Mouse (Mus musculus) adrenal gland, postnatal 36 days (tissue): Measurements from ENCODE around the gene Avl9. TPM values are rescaled to one million over a fixed set of nuclear protein-coding genes. Genes with fewer than 3 reads are reported as not detected.

ENCODE experiments used
- DNase-seq, 2 experiments: peaks; one replicate each; pipeline ENCODE4 v3.0.0; 2021; ENCODE audit warnings: mixed read lengths in 1 of 2
- long read RNA-seq, 2 experiments: library from polyadenylated mRNA; stranded (forward); transcript quantifications; one replicate each; pipeline ENCODE4 v2.0.0; 2021; ENCODE audit warnings: borderline sequencing depth in 2 of 2
- total RNA-seq, 2 experiments: library from RNA; stranded (reverse); gene quantifications; 2 replicates each; pipeline ENCODE4 v1.2.3; 2021

Gene Avl9
- 10 to 100 TPM; 25.2 to 28.5 TPM for total RNA-seq
- long read RNA-seq, experiment 1, full-length matches to known transcripts = 3 of 6 reads
- long read RNA-seq, experiment 1, partial matches to known transcripts = 1 of 6 reads
- long read RNA-seq, experiment 1, other reads (novel, unspliced or antisense) = 2 of 6 reads
- long read RNA-seq, experiment 2, full-length matches to known transcripts = 1 of 3 reads
- long read RNA-seq, experiment 2, partial matches to known transcripts = 0 of 3 reads
- long read RNA-seq, experiment 2, other reads (novel, unspliced or antisense) = 2 of 3 reads

DNA sequence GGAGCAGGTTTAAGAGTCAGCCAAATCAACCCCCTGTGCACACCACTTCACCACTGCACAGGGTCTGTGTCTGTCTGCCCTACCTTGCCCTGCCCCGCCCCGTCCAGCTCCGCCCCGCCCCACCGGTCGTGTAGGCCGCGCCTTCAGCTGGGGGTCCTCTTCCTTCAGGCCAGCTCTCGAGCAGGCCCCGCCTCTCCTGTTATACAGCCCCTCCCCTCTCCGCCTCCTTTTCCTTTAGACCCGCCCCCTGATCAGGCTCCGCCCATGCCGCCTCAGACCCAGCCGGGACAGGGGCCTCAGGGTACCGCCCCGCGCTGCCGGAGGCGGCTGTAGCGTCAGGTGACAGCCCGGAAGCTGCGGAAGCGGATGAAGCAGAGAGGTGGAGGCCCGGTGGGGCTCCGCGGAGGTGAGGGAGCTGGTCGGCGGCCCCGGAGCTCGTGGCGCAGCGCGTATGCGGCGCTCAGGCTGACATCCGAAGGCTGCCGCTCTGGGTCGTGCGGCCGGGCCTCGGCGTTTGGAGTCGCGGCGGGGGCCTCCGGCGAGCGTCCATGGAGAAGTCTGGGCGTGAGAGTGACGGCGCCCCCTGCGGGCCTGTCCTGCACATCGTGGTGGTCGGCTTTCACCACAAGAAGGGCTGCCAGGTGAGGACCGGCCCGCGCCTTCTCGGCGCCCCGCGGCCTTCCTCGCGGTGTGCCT lies at the start of gene Avl9:
Avl9 (plus strand) TSS at position 326 of the 696 bp plus-strand sequence.
- DNase-seq = peak; percentile 99

DNA sequence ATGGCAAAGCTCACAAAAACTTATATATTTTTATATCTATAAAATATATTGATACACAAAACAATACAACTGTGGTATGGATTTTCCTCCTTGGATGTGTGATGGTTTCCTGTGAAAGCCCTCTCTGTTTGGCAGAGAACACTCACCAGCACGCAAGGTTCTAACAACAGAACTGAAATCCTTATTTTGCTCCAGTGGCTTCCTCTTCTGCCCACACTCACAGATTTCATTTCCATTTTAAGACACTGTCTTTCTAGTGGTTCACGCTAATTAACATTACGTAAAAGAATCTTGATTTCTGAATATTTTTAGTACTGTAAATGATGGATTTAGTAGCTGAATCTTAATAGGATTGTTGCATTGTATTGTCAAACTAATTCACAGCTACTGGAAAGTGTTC lies 26.5 kb upstream of the Avl9 start:
- no peak for DNase-seq

DNA sequence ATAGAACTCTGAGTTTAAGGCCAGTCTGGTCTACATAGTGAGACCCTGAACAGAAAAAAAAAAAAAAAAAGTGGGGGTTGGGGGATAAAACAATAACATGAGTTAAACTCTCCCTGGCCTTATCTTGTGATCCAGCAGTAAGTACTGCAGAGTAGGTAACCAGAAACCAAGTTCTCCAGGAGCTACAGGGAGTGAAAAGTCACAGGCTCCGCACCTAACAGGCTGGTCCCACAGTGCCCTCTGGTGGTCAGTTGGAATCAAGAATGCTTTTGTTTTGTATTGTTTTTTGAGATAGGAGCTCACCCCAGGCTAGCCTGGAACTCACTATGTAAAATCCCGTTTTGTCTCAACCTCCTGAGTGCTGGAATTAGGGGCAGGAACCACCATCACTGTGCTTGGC lies 23.5 kb upstream of the Avl9 start:
- peak; percentile 57 to 70 for DNase-seq

DNA sequence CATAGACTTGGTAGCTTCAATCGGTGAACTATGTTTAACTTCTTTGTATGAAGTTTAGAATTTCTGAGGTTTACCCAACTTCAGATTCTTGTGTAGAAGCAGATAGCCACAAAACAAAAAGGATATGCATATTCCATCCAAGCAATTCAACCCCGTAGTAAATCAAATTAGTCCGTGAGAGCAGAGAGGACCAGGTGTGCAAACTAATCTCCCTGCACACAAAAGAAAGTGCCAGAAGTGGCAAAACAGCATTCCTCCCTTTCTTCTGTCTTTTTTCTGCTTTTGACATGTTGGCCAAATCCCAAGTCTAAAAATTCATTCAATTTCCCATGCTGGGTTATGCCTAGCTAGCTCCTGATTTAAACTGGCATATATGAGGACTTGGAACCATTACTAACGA lies 22.3 kb upstream of the Avl9 start:
- DNase-seq = no peak

DNA sequence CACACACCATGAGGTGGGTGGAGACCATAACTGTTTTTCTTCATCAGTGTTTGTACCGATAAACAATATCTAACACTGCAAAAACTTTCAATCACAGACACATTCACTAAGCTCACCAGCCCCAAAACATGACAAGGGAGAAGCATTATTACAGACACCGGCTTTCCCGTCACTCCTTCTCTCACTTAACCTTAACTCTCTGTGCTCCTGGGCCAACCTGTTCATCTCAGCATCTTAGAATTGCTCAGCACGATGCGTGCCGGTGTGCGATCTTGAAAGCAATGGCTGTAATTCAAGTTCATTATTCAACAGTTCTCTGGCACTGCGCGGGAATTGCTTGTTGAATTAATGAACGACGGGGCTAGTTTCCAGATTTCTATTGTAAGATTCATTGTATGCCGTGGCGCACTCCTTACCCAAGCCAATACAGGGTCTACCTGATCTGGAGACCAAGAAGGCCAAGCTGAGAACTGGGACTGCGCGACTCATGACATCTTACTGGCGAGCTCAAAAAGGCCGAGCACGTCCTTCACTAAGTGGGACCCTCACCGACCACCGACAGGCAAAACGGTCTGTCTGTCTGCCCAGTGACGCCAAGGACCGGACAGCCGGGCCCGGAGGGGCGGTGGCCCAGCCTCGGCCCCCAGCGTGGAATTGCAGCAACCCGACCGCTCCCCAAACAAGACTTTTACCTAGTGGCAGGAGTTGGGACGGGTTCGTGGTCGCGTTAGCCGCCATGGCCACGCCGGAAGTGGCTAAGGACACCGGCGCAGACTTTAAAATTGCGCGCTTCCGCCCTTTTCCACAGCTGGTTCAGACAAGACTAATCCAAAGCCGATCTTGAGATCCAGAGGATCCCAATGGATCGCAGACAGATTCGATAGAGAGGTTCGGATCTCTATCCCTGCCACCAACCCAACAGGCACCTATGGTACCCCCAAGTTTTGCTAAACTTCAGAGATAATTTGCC lies 10.5 kb upstream of the Avl9 start, which contains the start of gene Lsm5:
Lsm5 (minus strand) TSS at position 780 of the 970 bp plus-strand sequence.
- DNase-seq = peak; percentile 87 to 88

DNA sequence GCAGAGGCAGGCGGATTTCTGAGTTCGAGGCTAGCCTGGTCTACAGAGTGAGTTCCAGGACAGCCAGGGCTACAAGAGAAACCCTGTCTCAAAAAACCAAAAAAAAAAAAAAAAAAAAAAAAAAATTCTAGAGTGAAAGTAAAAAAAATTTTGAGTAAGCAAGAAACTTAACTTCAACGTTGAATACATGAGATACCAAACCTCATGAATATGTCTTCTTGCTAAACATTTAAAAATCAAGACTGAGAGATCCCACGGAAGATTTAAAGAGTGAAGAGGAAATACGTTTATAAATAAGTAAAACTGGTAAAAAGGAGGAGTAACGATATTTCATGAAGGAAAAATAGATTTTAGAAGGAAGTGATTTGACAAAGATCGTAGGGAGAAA lies 519 bp upstream of the Avl9 start:
- DNase-seq = no peak

DNA sequence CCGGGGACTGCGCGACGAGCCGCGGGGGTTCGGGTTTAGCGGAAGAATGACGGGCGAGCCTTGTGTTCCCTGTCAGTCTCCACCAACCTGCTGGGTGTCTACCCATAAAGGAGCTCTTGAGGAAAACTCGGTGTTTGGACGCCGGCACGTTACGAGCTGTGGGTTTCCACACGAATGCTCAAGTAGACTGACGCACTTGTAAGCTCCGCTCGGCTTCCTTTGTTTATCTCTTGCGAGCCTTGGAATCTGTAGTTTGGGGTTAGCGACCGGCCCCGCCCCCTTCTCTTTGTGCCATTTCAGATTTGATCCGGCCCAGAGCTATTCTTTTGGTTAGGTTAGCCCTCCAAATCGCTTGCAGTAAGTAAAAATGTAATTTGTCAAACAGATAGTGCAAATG lies 569 bp downstream of the Avl9 start:
- peak; percentile 41 to 54 for DNase-seq

DNA sequence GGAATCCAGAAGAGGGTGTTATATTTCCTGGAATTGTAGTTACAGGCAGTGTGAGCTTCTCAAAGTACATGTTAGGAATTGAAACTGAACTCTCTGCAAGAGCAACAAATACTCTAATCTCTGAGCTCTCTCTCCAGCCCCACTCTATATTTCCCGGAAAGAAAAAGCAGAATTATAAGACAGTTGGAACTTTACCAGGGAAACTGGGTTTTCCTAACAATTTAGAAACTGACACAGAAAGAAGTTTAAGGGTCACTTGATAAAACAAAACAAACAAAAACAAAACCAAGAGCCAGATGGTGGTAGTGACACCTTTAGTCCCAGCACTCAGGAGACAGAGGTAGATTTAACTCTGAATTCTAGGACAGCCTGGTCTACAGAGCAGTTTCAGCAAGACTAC lies 4.4 kb downstream of the Avl9 start:
- DNase-seq = no peak

DNA sequence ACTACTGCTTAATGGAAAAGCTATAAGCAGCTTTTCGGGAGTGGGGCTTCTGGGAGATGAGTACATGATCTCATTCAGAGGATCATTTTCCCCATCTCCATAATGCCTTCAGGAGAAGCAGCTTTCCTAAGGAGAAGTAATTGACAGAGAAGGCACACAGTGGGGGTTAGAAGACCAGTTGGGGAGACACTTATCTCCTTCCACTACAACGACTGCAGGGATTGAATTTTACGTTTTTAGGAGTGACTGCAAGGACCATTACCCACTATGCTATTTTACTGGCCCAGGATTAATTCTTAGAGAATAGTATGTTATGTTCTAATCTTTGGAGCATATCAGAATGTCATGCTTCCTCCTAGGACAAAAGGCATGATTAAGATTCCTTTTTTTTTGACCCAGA lies 6.2 kb downstream of the Avl9 start:
- DNase-seq = no peak

DNA sequence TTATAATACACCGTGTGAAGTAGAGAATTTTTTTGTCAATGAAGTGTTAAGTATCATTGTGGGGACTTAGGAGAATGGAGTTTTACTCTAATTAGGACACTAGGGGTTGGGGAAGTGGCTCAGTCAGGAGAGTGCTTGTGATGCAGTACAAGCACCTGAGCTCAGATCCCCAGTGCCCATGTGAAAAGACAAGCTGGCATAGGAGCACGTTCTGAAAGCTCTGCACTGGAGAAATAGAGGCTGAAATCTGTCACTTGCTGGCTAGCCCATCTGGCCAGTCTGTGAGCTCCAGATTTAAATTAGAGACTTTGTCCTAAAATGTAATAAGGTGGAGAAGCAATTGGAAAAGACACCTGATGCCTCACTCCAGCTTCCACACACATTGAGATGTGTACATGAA lies 17.8 kb downstream of the Avl9 start:
- DNase-seq = no peak

DNA sequence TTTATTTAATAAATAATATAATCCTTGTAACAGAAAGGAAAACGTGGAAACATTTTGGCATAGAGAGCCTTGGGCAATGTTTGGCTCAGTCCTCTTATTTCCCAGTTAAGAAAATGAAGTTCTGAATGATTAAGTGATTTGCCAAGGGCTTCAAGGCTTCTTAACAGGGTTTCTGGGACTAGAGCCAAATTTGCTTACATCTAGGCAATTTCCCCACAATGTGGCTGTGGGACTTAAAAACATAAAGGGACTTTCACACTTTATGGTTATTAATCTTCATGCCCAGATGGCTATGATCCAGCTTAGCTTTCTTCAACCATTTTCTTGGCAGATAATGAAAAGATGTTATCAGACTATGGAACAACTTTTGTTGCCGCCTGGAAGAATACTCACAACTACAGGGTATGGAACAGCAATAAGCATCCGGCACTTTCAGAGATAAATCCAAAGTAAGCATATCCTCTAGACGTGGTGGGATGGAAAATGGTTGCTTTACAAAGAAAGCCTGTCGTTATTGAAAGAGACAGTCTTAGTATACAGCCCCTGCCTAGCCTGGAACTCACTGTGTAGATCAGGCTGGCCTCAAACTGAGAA lies 31.3 kb downstream of the Avl9 start:
- DNase-seq = no peak

DNA sequence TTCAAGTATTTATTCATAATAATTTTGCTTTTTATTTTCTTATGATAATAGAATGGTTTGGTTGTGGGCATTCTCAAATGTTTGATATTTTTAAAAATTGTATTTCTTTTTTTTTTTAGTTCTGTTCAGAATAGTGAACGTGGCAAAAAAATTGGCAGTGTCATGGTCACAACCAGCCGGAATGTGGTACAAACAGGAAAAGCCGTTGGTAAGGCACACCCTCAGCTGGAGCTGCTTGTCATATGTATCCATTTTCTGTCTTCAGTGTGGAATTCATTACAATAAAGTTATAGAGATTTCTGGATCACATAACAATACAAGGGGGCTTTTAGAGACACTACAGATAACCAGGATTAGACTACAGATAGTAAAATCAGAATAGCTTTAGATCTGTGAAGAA lies 39.0 kb downstream of the Avl9 start:
- no peak for DNase-seq

DNA sequence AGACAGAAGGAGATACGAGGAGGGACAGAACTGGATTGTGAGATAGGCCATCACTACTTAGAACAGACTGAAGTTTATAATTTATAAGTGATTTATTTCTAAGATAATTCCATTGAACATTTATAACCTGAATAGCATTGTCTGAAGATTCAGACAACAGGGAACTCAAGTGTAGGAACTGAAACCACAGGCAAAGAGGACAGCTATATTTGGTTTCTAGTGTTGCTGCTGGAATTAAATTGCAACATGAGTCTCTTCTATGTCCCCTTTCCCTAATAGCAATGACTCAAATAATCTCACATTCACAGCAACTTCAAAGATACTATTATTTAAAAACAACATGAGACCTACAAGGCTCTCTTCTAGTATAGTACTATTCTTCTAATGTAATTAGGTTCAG lies 41.4 kb downstream of the Avl9 start:
- DNase-seq = no peak

DNA sequence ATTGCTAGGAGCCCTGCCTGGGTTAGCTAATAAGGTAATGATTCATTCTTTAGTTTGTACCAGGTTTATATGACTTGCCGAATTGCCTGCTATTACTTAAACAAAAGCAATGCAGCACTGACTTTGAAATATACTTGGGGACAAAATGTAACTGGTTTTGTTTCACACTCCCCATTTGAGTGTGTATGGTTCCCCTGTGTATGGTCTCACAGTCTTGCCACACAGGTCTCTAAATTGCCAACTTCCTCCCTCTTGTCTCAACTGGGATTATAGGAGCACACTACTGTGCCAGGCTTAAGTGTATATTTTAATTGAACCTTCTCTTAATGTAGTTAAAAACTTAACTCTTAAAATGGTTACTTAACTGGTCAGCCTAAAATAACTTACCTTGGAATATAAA lies 44.6 kb downstream of the Avl9 start:
- no peak for DNase-seq

DNA sequence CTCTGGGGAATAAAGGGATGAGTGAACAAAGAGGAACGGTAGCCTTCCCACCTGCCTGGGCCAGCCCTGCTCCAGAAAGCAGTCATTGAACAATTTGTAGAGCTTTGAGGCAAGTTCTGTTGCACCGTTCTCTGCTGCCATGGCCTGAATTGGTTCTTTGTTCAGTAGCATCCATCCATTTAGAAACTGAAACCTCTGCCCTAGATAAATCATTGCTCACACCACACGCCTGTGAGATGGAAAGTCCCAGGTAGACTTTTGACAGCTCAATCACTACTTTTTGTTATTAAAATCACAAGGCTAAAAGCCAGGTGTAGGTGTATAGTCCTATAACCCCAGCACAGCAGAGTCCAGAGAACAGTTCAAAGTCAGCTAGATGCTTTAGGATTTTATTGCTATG lies 50.6 kb downstream of the Avl9 start:
- no peak for DNase-seq

DNA sequence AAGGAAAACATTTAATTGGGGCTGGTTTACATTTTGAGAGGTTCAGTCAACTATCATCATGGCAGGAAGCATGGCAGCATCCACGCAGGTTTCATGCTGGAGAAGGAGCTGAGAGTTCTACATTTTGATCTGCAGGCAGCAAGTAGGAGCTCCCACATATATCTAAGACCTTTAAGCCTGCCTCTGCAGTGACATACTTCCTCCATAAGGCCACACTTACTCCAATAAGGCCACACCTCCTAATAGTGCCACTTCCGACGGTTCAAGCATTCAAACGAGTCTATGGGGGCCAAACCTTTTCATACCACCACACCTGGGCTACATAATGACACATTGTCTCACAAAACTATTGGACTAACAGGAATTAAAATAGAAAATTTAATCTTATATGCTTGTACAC lies 51.0 kb downstream of the Avl9 start:
- DNase-seq = no peak

DNA sequence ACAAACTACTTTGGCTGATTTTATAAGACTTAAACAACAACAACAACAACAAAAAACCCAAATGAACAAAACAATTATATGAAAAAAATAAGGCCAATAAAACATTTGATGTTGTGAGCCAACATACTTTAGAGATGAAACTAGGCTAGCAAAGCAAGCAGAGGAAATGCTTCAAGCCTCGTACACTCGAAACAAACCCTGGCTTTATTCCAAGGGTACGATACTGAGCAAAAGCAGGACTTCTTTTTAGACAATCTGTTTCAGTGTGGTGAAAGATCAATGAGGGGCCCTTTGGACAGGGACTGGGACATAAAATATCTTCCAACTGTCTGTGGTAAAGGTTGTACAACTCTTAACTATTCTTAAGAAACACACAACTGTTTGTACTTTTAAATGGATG lies 61.1 kb downstream of the Avl9 start:
- no peak for DNase-seq

DNA sequence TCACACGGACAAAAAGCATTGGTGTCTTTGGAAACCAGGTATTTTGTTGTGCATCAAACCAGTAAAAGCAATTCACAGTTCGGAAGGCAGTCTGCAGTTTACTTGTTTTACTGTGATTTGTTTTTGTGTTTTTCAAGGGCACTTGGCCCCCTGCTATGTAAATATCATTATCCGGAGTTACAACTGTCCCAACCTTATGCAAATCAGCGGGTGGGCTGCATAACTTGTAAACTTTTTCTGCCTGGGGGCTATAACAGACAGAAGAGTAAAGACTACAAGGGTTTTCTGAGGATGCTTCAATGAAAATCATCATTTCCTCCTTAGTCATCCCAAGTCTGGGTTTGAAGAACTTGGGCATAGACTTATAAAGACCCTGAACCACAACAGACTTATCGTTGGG lies 64.9 kb downstream of the Avl9 start:
- no peak for DNase-seq

DNA sequence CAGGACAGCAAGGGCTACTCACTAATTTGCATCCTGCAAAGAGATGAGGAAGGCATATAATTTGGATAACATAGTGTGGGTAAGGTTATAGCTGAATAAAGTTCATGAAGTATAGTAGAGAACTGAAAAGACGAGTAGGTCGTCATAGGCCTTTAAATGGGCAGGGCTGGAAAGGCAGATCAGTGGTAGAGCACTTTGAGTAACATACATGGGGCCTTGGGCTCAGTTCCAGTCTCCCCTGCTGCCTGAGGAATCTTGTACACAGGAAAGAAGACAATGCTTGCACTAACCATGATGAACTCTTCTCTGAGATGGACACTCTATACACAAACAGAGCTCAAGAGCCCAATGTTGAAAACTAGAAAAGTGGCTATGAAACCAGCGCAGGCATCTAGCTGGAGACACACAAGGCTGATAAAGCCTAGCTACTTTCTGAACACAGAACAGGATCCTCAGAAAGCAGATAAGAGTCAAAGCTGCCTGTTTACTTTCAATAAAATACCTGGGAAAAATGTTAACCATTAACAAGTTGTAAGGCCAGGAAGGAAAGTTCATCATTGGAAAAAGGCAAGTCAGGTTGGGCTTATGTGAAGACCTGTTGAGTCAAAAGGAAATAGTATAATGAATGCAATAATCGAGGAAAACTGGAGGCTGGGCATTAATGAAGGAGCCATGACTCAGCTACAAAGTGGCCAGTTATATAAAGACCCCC lies 69.0 kb downstream of the Avl9 start:
- no peak for DNase-seq

DNA sequence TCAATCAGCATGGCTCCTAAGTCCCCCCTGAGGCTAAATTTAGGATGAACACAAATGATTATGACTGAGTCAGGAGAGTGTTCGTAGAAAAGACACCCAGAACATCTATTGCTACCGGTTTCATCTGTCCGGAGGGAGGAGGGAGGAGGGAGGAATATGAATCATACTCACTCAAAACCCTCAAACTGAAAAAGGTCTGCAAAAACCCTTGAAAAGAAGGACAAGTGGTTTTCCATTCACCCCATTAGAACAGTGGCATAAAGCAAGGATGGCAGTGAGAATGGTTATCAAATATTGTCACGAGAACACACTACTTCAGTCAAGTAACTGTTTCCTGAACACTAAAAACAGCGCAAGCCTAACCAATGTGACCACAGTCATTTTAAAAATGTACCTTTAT lies 70.4 kb downstream of the Avl9 start:
- DNase-seq = peak in 1 of 2 experiments; percentile 12

DNA sequence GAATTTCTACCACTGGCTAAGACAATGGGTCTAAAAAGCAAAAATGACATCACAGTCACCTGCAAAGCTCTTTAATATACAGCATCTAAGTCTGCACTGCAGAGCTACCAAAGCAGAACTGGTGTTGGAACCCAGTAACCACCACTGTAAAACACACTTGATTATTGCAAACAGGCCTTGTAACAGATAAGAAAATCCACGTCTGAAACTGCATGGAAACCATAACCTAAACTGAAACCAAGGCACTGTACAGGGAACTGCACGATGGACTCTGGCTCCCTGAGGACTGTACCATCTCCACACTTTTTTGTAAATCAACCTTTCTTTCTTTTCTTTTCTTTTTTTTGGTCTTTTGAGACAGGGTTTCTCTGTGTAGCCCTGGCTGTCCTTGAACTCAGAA lies 73.0 kb downstream of the Avl9 start:
- no peak for DNase-seq

DNA sequence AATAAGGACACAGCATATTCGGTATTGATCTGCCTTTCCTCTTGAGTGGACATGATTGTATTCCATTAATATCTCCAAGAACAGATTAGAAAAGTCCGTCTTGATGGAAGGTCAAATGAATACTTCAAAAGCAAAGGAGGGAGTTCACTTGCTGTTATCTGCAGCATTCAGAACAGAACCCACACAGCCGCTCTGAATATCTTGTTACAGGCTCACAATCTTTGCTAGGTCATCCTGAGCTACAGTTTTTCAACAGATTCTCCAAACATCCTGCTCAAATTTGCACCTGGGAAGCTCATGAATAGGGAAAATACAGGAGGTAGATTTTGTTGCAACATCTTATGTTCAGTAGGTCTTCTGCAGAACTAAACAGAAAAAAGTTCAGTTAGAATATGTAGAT lies 74.6 kb downstream of the Avl9 start:
- no peak for DNase-seq
